Mouse (Mus musculus) left cerebral cortex, adult 9 months (tissue): ENCODE data around the gene Slc13a2.

Experiments used
- DNase-seq, 2 experiments: peaks; one replicate each; pipeline ENCODE4 v3.0.0; 2022; ENCODE audit warnings: low spot score in 2 of 2

Gene Slc13a2

GRCm38 (mm10) chr11:78422055-78422819 lies at the start of gene Slc13a2:
TSS of gene Slc13a2 (minus strand) at chr11:78422217.
- DNase-seq = no peak

- no peak for DNase-seq
Measured at GRCm38 (mm10) chr11:78471326-78472103, 49.5 kb upstream of the Slc13a2 start.

GRCm38 (mm10) chr11:78467932-78468331 lies 45.9 kb upstream of the Slc13a2 start:
- DNase-seq = no peak

- no peak for DNase-seq
Measured at GRCm38 (mm10) chr11:78467515-78467914, 45.5 kb upstream of the Slc13a2 start.

GRCm38 (mm10) chr11:78466242-78466912 lies 44.4 kb upstream of the Slc13a2 start:
- DNase-seq = no peak

GRCm38 (mm10) chr11:78465568-78466180 lies 43.7 kb upstream of the Slc13a2 start, which contains the start of gene Slc46a1:
TSS of gene Slc46a1 (plus strand) at chr11:78465697.
- peak; percentile 65 to 74 for DNase-seq

GRCm38 (mm10) chr11:78465116-78465515 lies 43.1 kb upstream of the Slc13a2 start:
- DNase-seq = no peak

- no peak for DNase-seq
Measured at GRCm38 (mm10) chr11:78463286-78464036, 41.4 kb upstream of the Slc13a2 start.

GRCm38 (mm10) chr11:78462669-78463068 lies 40.7 kb upstream of the Slc13a2 start:
- no peak for DNase-seq

- no peak for DNase-seq
Measured at GRCm38 (mm10) chr11:78461894-78462293, 39.9 kb upstream of the Slc13a2 start.

- no peak for DNase-seq
Measured at GRCm38 (mm10) chr11:78458740-78459139, 36.7 kb upstream of the Slc13a2 start.

- peak in 1 of 2 experiments; percentile 21 for DNase-seq
Measured at GRCm38 (mm10) chr11:78455308-78455707, 33.3 kb upstream of the Slc13a2 start.

- DNase-seq = no peak
Measured at GRCm38 (mm10) chr11:78454276-78454675, 32.3 kb upstream of the Slc13a2 start.

GRCm38 (mm10) chr11:78453675-78454074 lies 31.7 kb upstream of the Slc13a2 start:
- DNase-seq = peak in 1 of 2 experiments; percentile 64

GRCm38 (mm10) chr11:78450337-78450736 lies 28.3 kb upstream of the Slc13a2 start:
- DNase-seq = no peak

GRCm38 (mm10) chr11:78448242-78448641 lies 26.2 kb upstream of the Slc13a2 start:
- DNase-seq = no peak

GRCm38 (mm10) chr11:78447168-78447567 lies 25.2 kb upstream of the Slc13a2 start:
- no peak for DNase-seq

- DNase-seq = no peak
Measured at GRCm38 (mm10) chr11:78443115-78443514, 21.1 kb upstream of the Slc13a2 start.

- DNase-seq = no peak
Measured at GRCm38 (mm10) chr11:78438399-78438930, 16.4 kb upstream of the Slc13a2 start.

GRCm38 (mm10) chr11:78437182-78437581 lies 15.2 kb upstream of the Slc13a2 start:
- no peak for DNase-seq
